Mouse (Mus musculus): ENCODE measurements around the gene Tbx20. TPM values are rescaled to one million over a fixed set of nuclear protein-coding genes. Genes with fewer than 3 reads are reported as not detected.

Tbx20 gene
- total RNA-seq, 1 experiment from 2014 or later = not detected

DNA sequence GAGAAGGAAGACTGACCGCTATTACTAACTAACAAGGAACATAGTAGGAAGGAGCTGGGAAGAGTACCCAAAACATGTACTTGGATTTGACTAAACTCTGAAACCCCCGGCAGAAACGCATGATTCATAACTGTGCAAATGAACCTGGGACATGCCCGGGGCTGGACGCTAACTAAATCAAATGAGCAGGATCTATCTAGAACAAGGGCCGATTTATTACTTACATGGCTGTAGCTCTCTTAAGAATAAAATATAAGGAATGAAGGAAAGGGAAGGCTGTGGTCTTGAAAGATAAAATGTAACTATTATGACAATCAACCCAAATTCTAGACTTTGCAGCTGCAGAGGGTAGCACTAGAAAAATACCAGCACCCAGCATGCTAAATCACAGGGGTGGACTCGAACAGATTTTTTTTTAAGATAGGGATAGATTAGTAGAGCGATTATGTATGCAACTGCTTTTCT, 3.1 kb downstream of the Tbx20 start:
- no peak for ATAC-seq (replicated peaks; ENCODE audit: insufficient number of reproducible peaks, low FRiP score, low TSS enrichment, poor library complexity, severe bottlenecking)

DNA sequence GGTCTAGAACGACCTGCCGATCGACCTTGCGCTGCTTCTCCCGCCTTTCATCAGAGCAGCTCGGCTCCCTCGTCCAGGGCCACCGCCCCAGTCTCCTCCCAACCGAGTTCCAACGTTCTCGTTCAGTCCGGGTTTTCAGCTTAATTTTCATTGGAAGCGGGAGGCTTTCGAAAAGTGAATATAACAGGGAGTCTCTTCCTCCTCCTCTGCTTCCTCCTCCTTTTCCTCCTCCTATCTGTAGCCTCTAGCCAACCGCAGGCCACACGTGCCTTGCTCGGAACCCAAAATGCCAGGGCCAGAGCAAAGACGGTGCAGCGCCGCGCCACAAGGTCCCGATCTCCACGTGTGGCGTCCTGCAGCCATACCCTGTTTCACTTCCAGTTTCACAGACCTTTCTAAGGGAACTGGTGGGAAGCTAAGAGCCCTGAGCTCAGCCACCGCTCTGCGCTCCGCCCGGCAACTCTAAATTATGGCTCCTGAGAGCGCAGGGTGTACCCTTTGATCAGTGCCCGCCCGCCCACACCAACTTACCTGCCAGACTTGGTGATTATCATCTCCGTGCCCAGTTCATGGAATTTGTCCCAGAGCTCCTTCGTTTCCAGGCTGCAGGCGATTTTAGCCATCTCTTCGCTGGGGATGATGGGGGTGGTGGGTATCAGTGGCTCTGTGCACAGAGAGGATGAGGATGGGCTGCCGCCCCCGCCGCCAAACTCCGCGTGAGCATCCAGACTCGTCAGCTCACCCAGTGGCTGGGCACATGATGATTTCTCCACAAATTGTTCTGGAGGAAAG, 3.8 kb downstream of the Tbx20 start:
- ATAC-seq (replicated peaks; ENCODE audit: insufficient number of reproducible peaks, low FRiP score, low TSS enrichment, poor library complexity, severe bottlenecking) = no peak

DNA sequence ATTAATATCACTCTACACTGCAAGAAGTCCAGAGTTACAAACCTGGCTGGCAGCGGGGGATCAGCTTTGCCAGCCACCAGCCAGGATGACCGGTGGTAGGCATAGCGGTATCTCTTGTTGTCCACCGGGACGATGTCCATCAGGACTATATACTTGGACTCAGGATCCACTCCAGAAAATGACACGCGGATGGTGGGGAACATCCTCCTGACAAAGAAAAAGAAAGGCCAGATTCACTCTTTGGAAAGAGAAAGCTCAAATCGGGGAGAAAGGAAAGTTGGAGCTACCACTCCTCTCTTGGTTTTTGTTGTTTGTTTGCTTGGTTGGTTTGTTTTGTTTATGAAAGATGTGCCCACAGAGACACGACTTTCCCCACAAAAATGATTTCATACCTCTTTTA, 4.5 kb downstream of the Tbx20 start:
- no peak for ATAC-seq (replicated peaks; ENCODE audit: insufficient number of reproducible peaks, low FRiP score, low TSS enrichment, poor library complexity, severe bottlenecking)

DNA sequence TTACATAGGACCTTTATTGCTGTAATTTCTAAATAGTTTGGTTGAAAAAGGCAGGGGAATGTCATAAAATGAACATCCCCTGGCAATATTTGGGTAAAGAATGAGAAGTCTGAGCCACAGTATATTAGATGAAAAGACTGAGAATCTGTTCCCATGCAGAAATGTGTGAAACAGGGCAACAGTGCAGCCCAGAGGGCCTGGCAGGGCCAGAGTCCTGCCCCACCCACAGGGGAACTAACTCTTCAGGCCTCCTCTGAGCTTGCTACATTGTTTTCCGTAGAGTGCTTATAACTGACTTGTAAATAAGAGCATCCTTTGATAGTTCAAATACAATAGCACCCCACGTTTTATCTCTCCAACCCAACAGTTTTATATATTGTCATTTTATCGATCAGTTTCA, 7.0 kb downstream of the Tbx20 start:
- no peak for ATAC-seq (replicated peaks; ENCODE audit: insufficient number of reproducible peaks, low FRiP score, low TSS enrichment, poor library complexity, severe bottlenecking)

DNA sequence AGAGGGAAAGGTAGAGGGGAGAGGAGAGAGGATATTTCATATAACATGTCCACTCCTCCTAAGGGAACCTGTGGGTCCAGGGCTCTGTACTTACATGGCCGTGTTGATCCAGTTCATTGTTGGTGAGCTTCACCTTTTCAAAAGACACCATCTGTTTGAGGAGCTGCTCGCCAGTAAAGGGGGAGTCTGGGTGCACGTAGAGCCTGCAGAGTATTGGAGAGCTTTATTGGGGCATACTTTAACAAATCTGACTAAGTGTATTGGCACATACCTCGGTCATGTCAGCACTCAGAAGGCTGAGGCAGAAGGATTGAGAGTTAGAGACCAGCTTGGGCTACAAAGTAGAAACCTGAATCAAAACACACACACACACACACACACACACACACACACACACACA, 8.5 kb downstream of the Tbx20 start:
- no peak for ATAC-seq (replicated peaks; ENCODE audit: insufficient number of reproducible peaks, low FRiP score, low TSS enrichment, poor library complexity, severe bottlenecking)

DNA sequence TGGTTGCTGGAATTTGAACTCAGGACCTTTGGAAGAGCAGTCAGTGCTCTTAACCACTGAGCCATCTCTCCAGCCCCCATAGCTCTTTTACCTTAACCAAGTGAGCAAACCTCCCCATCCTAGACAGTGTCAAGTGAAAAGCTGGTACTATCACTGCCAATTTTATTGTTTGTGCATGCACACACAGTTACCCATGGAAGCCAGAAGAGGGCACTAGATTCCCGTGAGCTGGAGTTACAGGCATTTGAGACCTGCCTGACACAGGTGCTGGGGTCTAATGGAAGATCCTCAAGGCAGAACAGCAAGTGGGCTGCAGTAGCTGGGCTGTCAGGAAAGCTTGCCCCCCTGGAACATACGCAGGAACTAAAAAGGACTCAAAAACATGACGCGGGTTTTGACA, 13.6 kb downstream of the Tbx20 start:
- ATAC-seq (replicated peaks; ENCODE audit: insufficient number of reproducible peaks, low FRiP score, low TSS enrichment, poor library complexity, severe bottlenecking) = no peak

DNA sequence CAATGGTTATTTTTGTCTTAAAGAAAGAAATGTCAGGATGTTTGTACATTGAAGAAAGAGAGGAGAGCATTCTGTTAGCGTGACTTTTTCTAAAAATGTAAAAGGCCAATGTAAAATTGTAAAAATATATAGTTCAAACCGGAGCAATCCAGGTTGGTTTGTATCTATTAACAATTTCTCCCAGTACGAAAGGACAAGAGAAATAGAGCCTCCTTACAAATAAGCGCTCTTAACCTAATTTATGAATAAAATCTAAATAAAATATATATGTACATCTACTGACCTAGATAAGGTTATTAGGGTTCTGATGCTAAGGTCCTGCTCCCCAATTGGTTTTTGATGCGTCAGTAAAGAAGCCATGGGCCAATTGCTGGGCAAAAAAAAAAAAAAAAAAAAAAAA, 29.1 kb downstream of the Tbx20 start:
- no peak for ATAC-seq (replicated peaks; ENCODE audit: insufficient number of reproducible peaks, low FRiP score, low TSS enrichment, poor library complexity, severe bottlenecking)

DNA sequence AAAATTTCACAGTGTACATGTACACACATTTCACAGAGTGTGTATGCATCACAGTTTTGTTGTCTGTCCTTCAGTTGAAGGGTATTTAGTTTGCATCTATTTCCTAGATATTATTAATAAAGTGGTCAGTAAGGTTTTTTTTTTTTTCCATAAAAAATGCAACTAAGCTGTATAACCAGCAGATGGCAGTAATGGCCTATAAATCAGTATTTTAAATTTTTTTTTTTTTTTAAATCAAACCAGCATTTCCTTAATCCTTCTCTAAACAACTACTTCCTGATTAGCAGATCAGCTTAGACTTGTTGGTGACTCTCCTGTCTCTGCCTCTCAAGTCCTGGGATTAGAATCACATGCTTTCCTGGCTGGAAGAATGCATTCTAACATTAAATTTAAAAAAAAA, 72.9 kb downstream of the Tbx20 start:
- no peak for ATAC-seq (replicated peaks; ENCODE audit: insufficient number of reproducible peaks, low FRiP score, low TSS enrichment, poor library complexity, severe bottlenecking)

DNA sequence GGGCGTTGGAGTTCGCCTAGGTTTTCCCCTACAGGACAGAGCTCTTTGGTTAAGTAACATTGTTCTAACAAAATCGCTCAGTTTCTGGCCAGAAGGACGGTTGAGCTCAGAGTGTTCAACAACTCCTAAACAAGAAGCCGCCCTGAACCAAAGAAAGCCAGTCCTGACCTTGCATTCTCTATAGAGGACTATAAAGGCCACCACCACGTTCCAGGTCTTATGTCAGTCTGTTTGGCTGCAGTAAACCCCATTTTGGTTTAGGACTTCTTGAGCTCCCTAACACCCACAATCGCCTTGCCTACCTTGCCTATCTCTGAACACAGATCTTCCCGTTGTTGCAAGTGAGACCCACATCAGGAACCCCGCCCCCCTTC, 77.7 kb downstream of the Tbx20 start:
- no peak for ATAC-seq (replicated peaks; ENCODE audit: insufficient number of reproducible peaks, low FRiP score, low TSS enrichment, poor library complexity, severe bottlenecking)

DNA sequence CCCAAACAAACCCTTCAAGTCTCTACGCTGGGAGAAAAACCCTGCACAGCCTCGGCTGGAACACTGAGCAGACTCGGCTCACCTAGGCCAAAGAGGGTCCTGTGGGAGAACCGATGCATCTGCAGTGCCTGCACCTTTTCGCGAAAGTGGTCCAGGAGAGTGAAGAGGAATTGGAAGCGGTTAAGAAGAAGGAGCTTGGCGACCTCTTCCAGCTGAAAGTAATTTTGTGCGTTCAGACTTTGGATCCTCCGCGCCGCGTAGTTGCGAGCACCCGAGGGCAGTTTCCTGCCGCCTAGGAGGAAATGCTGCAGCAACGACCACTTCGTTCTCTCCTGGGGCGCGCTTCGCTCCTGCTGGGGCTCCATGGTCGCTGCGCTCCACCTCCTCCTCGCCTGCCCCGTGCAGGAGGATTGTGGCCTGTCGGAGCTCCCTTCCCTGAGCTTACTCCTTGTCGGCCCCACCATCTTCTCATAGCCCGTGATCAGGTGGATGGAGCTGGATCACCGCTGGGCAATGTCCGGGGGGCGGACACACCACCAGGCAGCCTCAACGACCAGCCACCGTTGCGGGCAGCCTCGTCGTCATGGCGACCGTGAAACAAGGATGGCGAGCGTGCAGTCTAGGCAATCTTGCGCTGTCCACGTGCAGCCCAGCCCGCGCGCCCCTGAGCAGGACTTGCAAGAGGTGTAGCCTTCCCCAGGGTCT, 78.3 kb downstream of the Tbx20 start, which contains the start of gene Dpy19l2:
Gene Dpy19l2 (minus strand): TSS at position 594 of the 705 bp plus-strand sequence.
- ATAC-seq (replicated peaks; ENCODE audit: insufficient number of reproducible peaks, low FRiP score, low TSS enrichment, poor library complexity, severe bottlenecking) = no peak

Other genes with a start within 250 kb of the Tbx20 start
- not detected in 3 replicates for gene Cypt4, start 149.1 kb downstream of the Tbx20 start, total RNA-seq (2017)
- gene Dpy19l2, start 78.0 kb downstream of the Tbx20 start, total RNA-seq (2017) = not detected in 3 replicates